Mouse (Mus musculus): Measurements from ENCODE around the gene Specc1l.

DNA sequence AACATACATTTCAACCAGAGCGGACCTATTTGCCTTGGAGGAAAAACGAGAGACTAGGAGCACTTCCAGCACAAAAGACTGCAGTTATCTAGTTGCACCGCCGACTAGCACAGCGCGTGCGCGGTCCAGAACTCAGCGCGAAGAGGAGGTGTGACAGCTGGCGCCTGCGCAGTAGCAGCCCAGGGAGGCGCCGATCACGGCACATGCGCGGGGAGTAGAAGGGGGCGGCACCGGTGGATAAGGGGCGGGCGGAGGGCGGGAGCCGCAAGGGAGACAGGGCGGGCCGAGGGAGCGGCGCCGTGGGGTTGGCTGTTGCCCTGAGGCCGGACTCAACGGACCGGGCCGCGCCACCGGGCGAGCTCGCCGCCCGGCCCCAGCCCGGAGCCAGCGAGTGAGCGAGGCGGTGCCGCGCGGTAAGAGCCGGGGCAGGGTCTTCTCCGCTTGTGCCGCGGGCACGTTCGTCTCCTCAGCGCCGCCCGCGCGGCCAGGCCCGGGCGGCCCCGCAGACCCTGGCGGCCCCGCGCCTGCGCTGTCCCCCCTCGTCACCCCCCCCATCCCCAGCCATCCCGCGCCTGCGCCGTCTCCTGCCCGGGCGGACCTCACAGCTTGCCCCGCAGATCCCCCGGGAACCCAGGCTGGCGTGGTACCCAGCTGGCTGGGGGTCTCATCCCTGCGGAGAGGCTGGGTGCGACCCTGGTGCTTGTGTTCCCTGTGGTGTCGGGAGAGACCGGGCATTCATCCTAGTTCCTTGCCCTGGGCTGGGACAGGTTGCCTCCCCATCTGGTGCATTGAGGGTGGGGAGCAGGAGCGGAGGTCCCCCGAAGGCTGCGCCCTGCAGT is at the start of gene Specc1l:
- no peak for TF ChIP-seq CTCF (IDR thresholded peaks at IDR 0.05; ENCODE audit: extremely low read depth, insufficient read depth, insufficient read length, insufficient replicate concordance)
- TF ChIP-seq POLR2A (IDR thresholded peaks at IDR 0.05; ENCODE audit: low read depth, low read length): peak; percentile 13; the same call in 1 of the 2 replicates

Data from spleen, adult 2 months (tissue).